ENCODE assay signal across 13 mouse cellular contexts in the genomic region with DNA sequence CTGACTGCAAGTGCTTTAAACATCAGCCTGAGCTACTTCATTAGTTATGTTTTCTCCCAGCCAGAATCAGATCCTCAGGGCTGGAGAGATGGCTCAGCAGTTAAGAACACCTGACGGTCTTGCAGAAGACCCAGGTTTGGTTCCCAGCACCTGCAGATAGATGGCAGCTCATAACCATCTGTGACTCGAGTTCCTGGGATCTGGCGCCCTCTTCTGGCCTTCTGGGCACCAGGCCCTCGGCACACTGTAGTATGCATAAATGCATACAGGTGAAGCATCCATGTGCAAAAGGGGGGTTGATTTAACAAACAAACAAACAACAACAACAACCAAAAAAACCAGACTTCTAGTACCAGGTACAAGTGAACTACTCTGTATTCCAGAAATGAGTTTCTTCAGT.
DNase-seq lines count a peak whose midpoint lies in the region; ATAC-seq and TF ChIP-seq lines count a peak whose summit lies in the region.
"Had no signal": no experiment of that assay in that cellular context is flagged by ENCODE, and none has a peak within 500 bp of the region (broad histone marks: within the 10 kb centered on the region; RNA-seq: fewer than 3 reads in every experiment).

No protein-coding gene starts in this region.

- H3K36me3 ChIP-seq in lung, embryonic 14.5 days (ENCODE audit: insufficient read depth): no peaks in the 10 kb centered on the region
- H3K36me3 ChIP-seq in small intestine, adult 2 months (ENCODE audit: control insufficient read depth, insufficient read depth, low read length): no peaks in the 10 kb centered on the region
- H3K36me3 ChIP-seq: liver, embryonic 15.5 days had no signal

- no peak for DNase-seq in gastrocnemius, adult 2 months
- DNase-seq in gastrocnemius, postnatal 25 days: no peak
- no peak for DNase-seq in lung, embryonic 14.5 days
- no peak for DNase-seq in lung, postnatal 4 days
- DNase-seq in ES-CJ7 (ENCODE audit: low read depth, low spot score): peak; percentile 62
- no peak for DNase-seq in cerebellum, adult 9-10 months
- no peak for DNase-seq in heart, adult 18-20 months
- DNase-seq: cerebellum, adult 11-12 months; heart, postnatal 36 days; right cerebral cortex, postnatal 14 days had no signal

- H3K4me2 ChIP-seq in lung, embryonic 14.5 days: no peak overlapping the region
- H3K4me2 ChIP-seq: liver, embryonic 15.5 days had no signal

- H3K4me3 ChIP-seq in gastrocnemius, adult 2 months: no peak overlapping the region
- H3K4me3 ChIP-seq in lung, embryonic 14.5 days (ENCODE audit: low read depth, low read length): no peak overlapping the region
- no peak overlapping the region for H3K4me3 ChIP-seq in small intestine, adult 2 months (ENCODE audit: low read depth, low read length)
- H3K4me3 ChIP-seq: liver, embryonic 15.5 days had no signal

- 73% methylated on average over 4 of the region's 4 CpGs for WGBS in lung, embryonic 14.5 days
- WGBS in small intestine, adult 2 months: 78% methylated on average over 4 of the region's 4 CpGs

- no peaks in the 10 kb centered on the region for H3K27me3 ChIP-seq in lung, embryonic 14.5 days (ENCODE audit: insufficient read depth, low read length)
- no peaks in the 10 kb centered on the region for H3K27me3 ChIP-seq in small intestine, adult 2 months (ENCODE audit: control insufficient read depth, insufficient read depth, low read length)
- H3K27me3 ChIP-seq: liver, embryonic 15.5 days had no signal

- intact Hi-C loops in gastrocnemius, adult 2 months (cut with DNase I): no loop called here

- no peaks in the 10 kb centered on the region for H3K4me1 ChIP-seq in lung, embryonic 14.5 days (ENCODE audit: insufficient read depth)
- no peaks in the 10 kb centered on the region for H3K4me1 ChIP-seq in small intestine, adult 2 months (ENCODE audit: control insufficient read depth, insufficient read depth, insufficient read length, low read length)
- H3K4me1 ChIP-seq: liver, embryonic 15.5 days had no signal

- no peaks in the 10 kb centered on the region; the same call in 1 of the 2 replicates for H3K9me3 ChIP-seq in lung, embryonic 14.5 days (ENCODE audit: low read depth, low read length)
- H3K9me3 ChIP-seq: liver, embryonic 15.5 days had no signal

- TF ChIP-seq POLR2A in small intestine, adult 2 months (IDR thresholded peaks at IDR 0.05; ENCODE audit: low read depth, low read length): no peak

- H3K9ac ChIP-seq in lung, embryonic 14.5 days: no peak overlapping the region
- H3K9ac ChIP-seq: liver, embryonic 15.5 days had no signal

- ATAC-seq in lung, embryonic 14.5 days (ENCODE audit: insufficient read depth): no peak
- ATAC-seq: intestine, embryonic 16.5 days had no signal

- peak; percentile 34; the same call in 1 of the 2 replicates for TF ChIP-seq CTCF in gastrocnemius, adult 2 months (IDR thresholded peaks at IDR 0.05)
- peak; percentile 43 for TF ChIP-seq CTCF in lung, embryonic 14.5 days (IDR thresholded peaks at IDR 0.05; ENCODE audit: low read depth)
- TF ChIP-seq CTCF in small intestine, adult 2 months (IDR thresholded peaks at IDR 0.05; ENCODE audit: extremely low read depth, insufficient read length, insufficient replicate concordance, low read depth, low read length): peak; percentile 27; the same call in 1 of the 2 replicates

- no peak overlapping the region for H3K27ac ChIP-seq in gastrocnemius, adult 2 months
- H3K27ac ChIP-seq in lung, embryonic 14.5 days (ENCODE audit: low read depth): no peak overlapping the region
- H3K27ac ChIP-seq in small intestine, adult 2 months (ENCODE audit: insufficient read depth, low read depth, low read length): no peak overlapping the region
- H3K27ac ChIP-seq: liver, embryonic 15.5 days had no signal
